Mouse (Mus musculus): ENCODE measurements around the gene Naaa.
A peak's percentile ranks its signal among the peaks of the same experiment; 100 is the strongest.

Gene Naaa

DNA sequence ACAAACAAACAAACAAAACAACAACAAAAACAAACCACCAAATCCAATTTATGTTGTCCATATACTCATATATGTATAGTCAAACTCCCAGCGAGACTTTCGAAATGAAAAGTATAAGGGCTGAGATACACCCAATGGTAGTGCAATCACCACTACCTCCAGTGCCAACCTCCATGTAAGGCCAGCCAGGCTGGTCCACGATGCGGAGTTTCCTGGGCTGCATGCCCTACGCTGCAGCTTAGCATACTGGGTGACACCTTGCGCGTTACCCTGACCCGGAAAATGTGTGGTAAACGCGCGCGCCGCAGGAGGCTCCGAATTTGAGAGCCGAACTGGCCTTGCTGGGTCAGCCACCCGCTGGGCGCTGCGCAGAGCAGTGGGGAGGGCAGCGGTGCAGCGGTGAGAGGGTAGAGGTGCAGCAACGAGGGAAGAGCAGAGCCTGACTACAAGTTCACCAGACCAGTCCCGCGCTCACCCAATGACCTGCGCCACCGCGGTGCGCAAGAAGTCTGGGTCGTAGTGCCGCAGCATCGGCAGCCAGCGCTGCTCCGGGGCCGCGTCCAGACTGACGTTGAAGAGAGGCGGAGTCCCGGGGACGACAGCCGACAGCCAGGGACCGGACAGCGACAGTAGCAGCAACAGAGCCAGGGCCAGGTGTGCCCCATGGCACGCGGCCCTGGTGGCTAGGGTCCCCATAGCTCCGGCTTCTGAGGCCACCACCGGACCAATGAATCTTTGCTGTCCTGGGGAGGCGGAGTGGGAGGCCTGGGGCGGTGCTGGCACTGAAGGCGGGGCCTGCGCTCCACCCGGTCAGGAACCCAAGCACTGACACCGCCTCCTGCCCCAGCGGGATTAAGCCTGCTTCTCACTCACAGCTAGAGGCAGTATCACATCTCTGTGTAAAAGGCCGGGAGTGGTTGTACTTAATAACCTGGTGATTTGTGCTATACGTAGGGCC is at the start of gene Naaa:
Gene Naaa, minus strand, starts transcription at position 734 of the 958 bp plus-strand sequence.
- peak; percentile 89 for DNase-seq (ENCODE audit: extremely low read depth, insufficient read length, low spot score)

GRCm38 (mm10) chr5:92327367-92327766 is 49.4 kb upstream of the Naaa start:
- DNase-seq (ENCODE audit: extremely low read depth, insufficient read length, low spot score) = no peak

DNA sequence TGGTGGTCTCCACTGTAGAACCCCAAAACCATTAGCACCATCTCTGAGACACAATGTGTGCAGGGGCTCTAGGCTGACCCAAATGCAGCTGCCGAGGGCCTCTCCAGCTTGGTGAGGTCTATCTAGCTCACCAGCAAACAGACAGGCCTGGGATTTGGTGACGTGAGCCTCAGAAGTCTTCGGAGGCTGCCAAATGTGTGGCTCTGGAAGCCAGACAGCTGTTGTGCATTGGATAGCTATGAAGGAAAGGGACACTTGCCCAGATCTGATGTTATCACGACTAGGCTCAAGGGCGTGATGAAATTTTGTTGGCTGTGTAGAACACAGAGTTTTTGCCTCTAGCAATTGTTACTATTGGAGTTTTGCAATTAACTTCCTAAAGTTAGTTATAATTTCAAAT is 45.3 kb upstream of the Naaa start:
- no peak for DNase-seq (ENCODE audit: extremely low read depth, insufficient read length, low spot score)

- no peak for DNase-seq (ENCODE audit: extremely low read depth, insufficient read length, low spot score)
These were observed 44.6 kb upstream of the Naaa start for GRCm38 (mm10) chr5:92322612-92323011.

DNA sequence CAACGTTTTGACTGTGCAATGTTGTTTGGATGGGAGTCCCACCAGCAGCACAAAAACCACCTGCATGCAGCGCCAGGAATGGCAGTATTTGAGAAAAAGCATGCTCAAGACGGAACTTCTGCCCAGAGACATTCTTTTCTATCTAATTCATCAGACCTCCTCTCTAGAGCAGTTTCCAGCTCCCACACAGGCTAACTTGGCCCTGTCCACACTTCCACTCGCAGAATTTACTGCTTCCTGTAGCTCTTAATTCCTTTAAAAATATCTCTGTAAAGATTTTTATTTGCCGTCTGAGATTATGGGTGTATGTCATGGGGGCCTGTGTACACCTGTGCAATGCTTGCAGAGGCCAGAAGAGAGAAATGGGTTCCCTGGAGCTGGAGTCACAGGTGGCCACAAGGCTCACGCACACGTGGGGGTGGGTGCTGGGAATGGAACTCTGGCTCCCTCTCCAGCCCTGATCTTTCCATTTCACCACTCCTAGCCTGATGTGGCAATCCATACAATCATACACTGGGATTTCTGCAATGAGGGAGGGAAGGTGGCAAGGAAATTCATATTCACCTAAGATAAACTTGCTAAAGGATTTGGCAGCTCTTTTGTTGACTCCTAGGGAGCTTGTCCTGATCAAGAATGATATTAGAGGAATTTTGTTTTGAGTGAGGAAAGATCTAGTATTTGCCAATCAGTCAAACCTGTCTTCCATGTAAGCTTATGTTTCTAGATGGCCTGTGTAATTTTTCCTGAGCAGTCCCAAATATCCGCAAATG is 43.8 kb upstream of the Naaa start:
- DNase-seq (ENCODE audit: extremely low read depth, insufficient read length, low spot score) = no peak

DNA sequence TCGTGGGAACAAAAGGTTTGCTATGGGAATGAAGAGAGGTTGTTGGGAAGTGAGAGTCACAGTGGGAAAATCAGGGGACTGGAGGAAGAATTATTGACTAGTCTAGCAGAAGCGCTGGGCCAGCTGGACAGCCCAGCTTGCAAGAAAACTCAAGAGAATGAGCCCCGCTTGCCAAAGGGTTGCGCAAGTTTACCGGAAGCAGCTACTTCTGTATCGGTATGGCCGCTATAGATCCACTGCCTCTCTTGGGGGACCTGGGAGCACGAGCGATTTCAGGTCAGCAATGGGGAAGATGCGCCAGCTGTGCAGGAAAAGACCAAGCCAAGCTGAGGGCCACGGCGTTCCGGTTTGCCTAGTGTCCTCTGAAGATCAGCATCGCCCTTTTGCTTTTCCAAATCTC is 40.6 kb upstream of the Naaa start:
- no peak for DNase-seq (ENCODE audit: extremely low read depth, insufficient read length, low spot score)

DNA sequence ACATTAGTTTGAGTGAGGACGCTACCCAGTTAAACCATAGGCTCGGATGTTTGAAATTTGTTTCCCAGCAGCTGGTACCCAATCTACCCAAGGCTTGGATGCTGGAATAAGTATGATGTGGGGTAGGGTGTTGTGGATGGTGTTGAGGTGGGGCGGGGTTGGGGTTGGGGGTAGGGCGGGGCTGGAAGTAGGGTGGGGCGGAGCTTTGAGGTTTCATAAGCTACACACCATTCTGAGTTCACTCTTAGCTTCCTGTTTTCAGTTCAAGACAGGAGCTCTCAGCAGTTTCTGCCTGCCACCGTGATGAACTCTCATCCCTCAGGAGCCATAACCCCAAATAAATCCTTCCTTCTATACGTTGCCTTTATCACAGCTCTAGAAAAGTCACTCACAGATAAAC is 40.1 kb upstream of the Naaa start:
- no peak for DNase-seq (ENCODE audit: extremely low read depth, insufficient read length, low spot score)

DNA sequence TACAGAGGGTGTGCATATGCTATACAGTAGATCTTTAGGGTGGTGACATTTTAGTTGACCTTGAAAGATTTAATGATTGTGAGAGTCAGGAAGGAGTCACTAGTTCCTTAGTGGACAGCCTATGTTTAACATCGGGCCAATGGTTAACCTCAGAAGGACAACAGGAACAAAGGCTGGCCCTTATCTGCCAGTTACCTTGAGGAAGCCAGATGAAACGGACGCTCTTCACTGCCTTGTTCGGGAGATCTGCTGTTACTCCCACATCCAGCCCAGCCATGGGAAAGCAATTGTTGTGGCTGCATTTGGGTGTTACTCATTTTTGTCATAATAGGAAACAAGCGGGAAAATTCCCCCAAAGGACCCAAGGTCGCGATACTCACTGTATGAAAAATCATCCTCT is 35.8 kb upstream of the Naaa start:
- DNase-seq (ENCODE audit: extremely low read depth, insufficient read length, low spot score) = no peak

DNA sequence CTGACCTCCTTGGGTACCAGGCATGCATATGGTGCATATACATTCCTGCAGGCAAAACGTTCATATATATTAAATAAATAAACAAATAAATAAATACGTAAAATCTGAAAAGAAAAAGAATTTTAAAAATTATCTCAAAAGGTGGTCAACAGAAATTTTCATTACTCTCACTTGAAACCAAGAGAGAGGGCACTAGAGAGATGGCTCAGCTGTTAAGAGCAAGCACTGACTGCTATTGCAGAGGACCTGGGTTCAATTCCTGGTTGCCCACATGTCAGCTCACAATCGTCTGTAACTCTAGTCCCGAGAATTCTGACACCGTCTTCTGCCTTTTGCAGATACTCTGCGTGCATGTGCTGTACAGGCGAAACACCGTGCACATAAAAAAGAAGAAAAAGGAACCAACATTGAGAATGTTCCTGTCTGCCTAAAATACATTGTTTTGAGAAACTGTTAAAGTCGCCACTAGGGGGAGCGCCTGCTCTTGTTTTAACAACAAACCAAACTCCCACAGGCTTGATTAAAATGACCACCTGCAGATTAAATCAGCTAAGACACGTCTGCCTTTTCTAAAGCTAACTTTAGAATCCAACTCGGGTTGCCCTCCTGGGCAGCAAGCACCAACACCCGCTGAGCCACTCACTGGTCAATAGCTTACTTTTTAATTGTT is 34.2 kb upstream of the Naaa start:
- no peak for DNase-seq (ENCODE audit: extremely low read depth, insufficient read length, low spot score)

DNA sequence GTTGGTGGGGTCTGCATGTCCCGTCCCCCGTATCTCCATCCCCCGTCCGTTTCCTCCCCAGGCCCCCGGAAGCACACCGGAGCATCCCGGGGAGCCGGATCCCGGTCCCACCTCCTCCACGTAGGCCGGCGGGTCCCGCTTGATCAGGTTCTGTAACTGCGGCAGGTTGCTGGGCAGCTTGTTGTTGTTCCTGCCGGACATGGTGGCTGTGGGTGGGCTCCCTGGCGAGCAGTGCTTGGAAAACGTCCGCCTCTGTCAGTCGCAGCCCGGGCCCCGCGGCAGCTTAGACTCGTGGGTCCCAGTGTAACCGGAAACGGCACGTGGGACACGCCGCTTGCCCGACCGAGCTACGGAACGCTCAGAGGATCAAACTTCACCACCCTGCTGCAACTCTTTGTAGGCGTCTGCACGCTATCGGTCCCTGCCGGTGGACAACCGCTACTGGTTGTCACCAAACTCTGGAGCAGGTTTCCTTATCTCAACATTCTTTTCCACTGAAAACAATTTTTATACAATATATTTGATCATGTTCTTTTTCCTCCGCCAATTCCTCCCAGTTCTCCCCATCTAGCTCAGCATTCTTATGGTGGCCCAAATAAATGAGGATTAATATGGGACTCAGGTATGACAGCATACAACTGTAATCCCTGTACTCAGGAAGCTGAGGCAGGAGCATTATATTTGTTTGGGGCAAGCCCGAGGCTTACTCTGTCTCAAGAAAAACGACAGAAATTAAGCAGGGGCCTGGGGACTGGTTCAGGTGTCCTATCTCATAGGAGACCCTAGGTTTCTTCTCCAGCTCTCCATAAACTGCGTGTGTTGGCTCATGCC is 31.9 kb upstream of the Naaa start, which contains the start of gene Sdad1:
Gene Sdad1, minus strand, starts transcription at position 799 of the 831 bp plus-strand sequence.
- peak; percentile 88 for DNase-seq (ENCODE audit: extremely low read depth, insufficient read length, low spot score)

- DNase-seq (ENCODE audit: extremely low read depth, insufficient read length, low spot score) = no peak
These were observed 26.3 kb upstream of the Naaa start for GRCm38 (mm10) chr5:92304291-92304690.

- DNase-seq (ENCODE audit: extremely low read depth, insufficient read length, low spot score) = no peak
These were observed 24.3 kb upstream of the Naaa start for GRCm38 (mm10) chr5:92302149-92302840.

- no peak for DNase-seq (ENCODE audit: extremely low read depth, insufficient read length, low spot score)
These were observed 16.6 kb upstream of the Naaa start for GRCm38 (mm10) chr5:92294525-92294924.

GRCm38 (mm10) chr5:92291652-92292414 is 13.9 kb upstream of the Naaa start:
- no peak for DNase-seq (ENCODE audit: extremely low read depth, insufficient read length, low spot score)

DNA sequence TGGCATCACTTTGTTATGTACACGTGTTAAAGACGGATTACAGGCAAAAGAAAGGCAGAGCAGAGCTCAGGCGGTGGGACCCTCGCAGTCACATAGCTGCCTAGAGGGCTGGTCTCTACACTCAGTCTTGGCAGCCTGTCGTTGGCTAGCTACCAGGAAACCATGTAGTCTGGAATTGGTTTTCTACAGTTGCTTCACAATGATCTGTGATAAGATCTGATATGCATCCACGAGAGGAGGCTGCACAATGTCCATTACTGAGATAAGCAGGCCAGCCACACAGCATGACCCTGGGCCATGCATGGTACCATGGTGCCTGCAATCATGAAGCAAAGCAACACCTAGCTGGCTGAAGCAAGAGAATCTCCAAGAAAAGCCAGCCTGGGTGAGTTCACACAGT is 9.9 kb upstream of the Naaa start:
- DNase-seq (ENCODE audit: extremely low read depth, insufficient read length, low spot score) = no peak

GRCm38 (mm10) chr5:92283107-92283506 is 5.1 kb upstream of the Naaa start:
- no peak for DNase-seq (ENCODE audit: extremely low read depth, insufficient read length, low spot score)

- DNase-seq (ENCODE audit: extremely low read depth, insufficient read length, low spot score) = peak; percentile 62
These were observed 4.6 kb upstream of the Naaa start for GRCm38 (mm10) chr5:92282571-92282970.

GRCm38 (mm10) chr5:92278942-92279537 is 1.1 kb upstream of the Naaa start:
- DNase-seq (ENCODE audit: extremely low read depth, insufficient read length, low spot score) = no peak

Data from 3134 (cell line).